Mouse (Mus musculus) liver, embryonic 14.5 days (tissue): ENCODE results near the gene Dscam.

ENCODE experiments used
- CTCF ChIP-seq: IDR thresholded peaks from 2 replicates; pipeline ENCODE4 v1.5.1; 2016; ENCODE audit warnings: antibody characterized with exemption, low read depth, control low read depth
- EP300 ChIP-seq: IDR thresholded peaks from 2 replicates; pipeline ENCODE4 v1.6.1; 2016; ENCODE audit warnings: antibody characterized with exemption, low read depth

DNA sequence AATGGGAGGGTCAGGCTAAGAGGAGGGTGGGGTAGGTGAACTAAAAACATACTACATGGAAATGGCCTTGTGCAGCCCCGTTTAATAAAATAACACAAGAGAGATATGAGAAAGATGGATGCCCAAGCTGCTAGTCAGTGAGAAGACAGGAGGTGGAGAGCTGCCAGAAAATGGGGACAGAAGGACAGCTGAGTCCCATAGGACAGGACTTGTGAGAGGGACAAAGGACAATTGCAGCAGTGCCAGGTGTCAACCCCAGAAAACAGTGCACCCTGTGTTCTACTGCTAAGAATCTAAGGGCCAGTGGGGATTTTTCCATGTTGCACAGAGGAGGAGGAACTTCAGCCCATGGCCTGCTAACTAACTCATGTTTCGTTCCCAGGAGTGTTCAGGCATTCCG lies 470.0 kb downstream of the Dscam start:
- no peak for TF ChIP-seq EP300
- no peak for TF ChIP-seq CTCF
